Mouse (Mus musculus): ENCODE results near the gene Rarres2.
A peak's percentile ranks its signal among the peaks of the same experiment; 100 is the strongest.
"Not testable (repeated sequence)": the region's sequence is repeated elsewhere in the genome, so short reads cannot be mapped to it uniquely, and the experiment has no call there.

The Rarres2 gene

DNA sequence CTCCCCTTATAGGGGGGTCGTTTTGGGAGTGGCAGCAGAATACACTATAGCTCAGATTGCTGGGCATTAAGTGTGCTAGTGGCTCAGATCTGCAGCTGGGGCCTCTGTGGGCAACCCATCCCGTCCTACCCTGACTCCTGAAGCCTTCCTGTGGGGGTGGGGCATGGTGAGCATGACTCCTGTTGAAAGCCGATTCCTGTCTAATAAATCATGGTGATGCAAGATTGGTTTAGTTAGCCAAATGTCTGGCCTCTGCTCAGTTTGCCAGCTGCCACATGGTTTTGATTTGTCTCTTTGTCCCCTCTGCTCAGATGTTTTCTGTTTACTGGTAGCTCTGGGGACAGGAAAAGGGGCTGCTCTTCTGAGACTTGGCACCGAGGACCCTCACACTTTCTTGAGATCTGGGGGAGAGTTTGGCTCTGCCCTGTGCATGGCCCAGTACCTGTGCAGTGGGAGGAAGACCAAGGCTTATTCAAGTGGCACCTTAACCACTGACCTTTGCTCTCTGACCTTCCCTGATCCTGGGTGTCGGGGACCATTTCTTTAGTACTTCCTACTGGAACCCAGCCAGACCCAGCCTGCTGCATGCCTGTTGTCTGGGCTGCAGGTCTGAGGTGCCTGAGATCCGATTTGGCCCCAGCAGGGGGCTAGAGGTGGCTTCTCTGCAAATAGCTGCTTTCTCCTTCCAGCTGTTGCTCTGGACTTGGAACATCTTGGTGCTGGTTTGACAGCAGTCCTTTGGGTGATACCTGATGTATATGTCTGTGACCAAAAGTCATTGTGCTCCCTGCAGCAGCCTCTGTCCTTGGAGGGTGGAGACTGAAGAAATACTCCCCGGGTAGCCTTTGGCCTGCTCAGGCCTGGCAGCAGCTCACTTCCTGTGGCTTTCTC lies 30.8 kb downstream of the Rarres2 start:
- peak; percentile 99 for DNase-seq (ENCODE audit: low read depth)

DNA sequence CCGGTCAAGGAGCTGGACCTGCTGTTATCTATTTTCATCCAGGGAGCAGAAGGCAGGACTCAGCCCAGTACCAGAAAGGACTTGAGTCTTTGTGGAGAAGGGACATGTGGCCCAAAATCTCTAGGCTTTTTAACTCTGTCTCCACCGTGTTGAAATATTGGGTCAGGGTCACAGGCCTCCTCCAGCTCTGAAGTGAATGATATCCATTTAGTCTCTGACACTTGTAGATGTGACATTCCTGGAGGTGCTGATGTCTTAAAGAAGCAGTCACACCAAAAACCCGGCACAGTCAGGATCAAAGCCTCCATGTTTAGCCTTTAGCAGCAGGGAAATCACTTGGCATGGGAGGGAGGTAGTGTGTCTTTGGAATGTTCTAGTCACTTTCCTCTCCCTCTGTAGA lies 31.9 kb downstream of the Rarres2 start:
- no peak for DNase-seq (ENCODE audit: low read depth)

DNA sequence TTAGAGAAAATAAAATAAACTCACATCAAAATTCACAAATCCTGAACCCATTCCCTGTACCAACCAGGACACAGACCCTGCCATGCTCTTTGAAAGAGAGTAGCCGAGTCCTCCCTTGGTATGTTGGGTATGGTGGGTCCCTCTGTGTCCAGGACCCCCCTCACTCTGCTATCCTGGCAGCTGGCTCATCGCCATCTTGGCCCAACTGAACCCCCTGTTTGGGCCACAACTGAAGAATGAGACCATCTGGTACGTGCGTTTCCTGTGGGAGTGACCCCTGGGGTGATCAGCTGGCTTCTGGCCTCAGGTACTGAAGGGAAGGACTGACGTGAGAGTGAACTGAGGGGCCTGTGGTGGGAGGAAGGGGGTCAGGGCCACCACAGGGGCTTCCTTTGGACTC lies 32.7 kb downstream of the Rarres2 start:
- DNase-seq (ENCODE audit: low read depth), result no peak

DNA sequence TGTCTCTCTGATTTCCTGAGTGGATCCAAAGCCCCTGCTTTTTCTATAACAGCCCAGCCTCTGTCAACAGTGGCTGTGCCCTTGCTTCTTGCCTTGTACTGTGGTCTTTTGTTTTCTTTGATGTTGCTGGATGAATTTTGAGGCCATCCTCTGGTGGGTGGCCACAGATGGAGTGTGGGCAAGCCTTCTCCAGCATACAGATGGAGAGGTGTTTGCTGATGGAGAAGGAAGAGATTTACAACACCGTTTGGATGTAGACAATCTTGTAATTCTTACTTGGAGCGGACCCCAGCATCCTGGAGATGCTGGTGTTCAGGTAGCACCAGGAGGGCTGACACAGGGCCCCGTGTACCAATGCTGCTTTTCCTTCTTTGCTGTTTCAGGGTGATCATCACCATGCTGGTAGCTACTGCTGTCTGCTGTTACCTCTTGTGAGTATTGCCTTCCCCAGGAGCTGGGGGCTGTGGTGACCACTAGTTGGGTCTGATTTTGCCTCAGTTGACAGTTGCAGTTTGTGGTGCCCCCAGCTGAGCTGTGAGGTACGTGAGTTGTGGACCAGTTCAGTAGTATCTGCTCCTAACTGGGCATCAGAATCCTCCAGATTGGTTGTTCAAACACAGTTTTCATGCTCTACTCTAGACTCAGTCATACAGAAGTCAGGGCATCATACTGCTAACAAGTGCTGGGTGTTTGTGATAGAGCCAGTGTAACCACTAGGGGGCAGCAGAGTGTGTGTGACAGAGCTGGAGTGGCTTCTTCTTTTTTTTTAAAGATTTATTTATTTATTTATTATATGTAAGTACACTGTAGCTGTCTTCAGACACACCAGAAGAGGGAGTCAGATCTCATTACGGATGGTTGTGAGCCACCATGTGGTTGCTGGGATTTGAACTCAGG lies 33.5 kb downstream of the Rarres2 start:
- DNase-seq (ENCODE audit: low read depth), result peak; percentile 94

DNA sequence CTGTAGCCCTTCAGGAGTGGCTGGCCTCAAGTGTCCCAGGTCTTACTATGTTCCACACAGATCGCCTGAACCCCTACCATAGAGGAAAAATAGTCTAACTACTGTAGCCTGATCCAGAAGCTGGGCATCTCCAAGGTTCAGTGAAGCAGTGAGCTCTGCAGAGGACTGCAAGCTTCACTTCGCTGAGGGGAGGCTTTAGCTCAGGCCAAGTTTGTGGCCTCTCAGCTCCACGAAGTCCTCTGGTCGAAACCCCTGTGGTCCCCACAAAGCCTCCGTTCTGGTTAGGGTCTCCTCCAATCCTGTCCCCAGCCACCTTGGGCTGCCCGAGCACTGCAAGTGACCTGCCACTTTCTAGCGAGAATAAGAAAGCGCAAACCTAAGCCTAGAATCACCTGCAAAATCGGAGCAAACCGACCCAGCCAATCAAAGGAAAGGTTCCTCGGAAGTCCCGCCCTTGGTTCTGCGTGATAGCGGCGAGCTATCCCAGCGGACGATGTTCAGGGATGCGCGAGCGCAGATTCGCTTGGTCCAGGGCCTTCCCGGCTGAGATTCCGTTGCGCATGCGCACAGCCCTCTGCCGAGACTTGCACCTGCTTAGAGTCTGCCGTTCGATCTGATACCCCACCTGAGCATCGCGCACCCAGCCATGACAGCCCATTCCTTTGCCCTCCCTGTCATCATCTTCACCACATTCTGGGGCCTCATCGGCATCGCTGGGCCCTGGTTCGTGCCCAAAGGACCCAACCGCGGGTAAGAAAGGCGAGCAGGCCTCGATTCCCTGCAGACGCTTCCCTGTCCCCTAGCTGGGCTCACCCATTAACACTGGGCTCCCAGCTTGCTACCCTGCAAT lies 35.3 kb downstream of the Rarres2 start, which contains the start of gene Atp6v0e2:
Atp6v0e2 (plus strand) TSS at position 511 of the 850 bp plus-strand sequence.
- DNase-seq (ENCODE audit: low read depth), result peak; percentile 93

DNA sequence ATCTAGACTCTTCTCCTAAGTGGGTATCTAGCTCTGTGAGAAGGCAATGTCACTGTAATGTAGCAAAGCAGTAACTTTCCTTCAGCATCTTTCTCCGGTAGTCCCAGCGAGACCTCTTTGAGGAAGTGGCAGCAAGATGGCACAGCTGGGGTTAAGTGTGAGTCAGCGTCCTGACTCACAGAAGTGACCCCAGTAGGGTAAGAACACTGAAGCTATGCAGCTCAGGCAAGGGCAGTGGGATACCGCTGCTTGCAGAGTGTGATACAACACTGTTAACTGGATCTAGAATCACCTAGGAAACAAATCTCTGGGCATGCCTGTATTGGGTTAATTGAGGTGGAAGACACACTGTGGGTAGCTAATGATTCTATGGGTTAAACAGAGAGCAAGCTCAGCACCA lies 36.5 kb downstream of the Rarres2 start:
- no peak for DNase-seq (ENCODE audit: low read depth)

DNA sequence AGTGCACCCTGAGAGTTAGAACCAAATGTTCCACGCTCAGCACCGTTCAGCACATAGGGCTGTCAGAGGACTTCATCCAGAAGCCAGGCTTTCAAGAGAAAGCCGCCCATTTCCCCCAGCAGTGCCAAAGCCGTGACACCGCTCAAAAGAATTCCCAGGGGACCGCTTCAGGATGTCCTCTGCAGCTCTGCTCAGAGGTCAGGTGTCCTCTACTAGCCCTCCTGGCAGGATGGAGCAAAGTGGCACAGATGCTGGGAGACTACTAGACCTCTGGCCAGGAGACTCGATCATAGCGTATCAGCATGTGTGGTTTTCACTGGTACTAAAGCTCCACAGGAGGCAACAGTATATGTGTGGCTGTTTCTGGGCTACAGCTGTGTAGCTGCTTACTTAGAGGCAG lies 37.7 kb downstream of the Rarres2 start:
- DNase-seq (ENCODE audit: low read depth), result no peak

DNA sequence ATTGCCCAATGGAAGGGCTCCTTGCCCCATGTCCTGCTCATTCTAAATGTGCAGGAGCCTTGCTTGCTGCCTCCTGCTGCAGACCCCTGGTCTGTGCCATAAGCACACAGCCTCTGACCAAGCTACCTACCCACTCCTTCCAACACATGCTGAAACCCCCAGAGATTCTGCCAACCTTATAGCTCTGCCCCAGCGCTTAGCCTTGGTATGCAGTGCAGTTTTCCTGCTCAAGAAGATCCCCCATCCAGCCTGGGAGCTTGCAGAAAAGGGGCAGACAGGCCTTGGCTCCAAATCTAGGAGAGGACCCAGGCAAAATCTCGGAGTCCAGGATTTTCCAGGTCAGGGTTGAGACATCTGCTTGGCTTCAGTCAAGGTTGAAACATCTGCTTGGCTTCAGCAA lies 39.1 kb downstream of the Rarres2 start:
- no peak for DNase-seq (ENCODE audit: low read depth)

DNA sequence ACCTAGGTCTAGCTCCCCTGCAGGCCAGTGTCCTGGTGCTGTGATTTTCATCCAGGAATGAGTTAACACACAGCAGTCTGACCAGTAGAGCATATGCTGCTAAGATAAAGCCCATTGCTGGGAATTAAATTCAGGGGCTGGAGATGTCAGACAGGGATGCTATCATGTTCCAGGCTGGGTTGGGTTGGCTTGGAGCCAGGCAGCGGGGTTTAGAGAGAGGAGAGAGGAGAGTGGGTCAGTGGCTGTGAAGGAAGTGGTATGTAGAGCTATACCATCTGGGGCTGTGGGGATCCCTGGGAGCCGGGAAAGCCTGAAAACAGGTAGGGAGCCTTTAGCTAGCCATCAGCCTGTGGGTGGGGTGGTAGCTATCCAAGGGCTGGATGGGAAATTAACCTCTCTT lies 41.7 kb downstream of the Rarres2 start:
- DNase-seq (ENCODE audit: low read depth), result no peak

DNA sequence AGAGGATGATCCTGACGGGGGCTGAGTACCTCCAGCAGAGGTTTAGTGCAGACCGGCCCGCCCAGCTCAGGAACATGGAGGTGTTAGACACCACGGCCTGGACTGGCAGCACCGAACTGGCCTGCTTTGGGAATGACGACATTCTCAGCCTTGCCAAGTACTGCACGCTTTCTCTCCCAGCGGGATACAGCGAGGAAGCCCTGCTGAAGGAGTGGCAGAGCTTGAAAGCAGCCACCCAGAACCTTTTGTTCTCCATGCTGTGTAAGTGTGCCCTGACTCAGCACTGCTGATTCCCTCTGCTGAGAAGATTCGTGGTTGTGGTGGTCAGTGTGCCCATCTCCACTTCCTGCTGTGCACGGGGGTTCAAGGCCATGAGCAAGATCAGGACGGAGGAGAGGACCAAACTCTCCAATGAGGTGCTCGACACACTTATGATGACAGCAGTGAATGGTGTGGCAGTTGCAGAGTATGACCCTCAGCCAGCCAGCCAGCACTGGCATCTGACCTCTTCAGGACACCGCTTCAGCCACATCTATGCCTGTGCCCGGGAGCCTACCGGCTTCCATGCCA lies 42.6 kb downstream of the Rarres2 start:
- no peak for DNase-seq (ENCODE audit: low read depth)

DNA sequence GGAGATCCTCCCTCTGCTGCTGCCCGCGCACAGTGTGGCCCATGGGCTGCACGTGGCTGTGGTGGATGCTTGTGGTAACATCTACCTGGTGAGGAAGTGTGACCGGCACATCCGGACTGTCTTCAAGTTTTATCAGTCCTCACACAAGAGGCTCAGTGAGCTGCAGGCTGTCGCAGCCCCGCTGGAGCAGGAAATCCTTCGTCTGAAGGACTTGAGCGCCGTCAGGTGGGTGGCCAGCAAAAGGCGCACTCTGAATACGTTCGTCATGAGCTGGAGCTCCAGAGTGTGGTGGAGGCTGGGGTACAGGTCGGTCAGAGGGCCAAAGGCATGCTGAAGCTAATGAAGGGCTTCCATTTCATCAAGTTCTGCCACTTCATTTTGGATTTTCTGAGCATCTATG lies 43.3 kb downstream of the Rarres2 start:
- no peak for DNase-seq (ENCODE audit: low read depth)

DNA sequence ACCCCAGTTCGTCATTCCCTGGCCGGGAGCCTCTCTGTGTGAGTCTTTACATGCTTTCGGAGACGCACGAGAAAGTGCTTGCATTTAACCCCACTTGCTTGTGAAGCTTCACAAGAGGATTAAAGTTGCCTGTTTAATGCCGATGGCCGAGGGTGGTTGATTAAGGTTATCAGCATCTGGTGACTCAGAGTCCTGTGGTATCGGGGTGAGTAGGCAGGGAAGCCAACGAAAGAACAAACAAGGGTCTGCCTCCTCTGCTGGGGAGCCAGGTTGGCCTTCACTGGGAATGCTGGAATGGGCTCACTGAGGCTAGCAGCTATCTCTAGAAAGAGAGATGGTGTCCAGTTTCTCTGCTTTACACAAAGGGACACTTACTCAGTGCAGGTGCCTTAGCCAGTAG lies 44.7 kb downstream of the Rarres2 start:
- DNase-seq (ENCODE audit: low read depth), result no peak

DNA sequence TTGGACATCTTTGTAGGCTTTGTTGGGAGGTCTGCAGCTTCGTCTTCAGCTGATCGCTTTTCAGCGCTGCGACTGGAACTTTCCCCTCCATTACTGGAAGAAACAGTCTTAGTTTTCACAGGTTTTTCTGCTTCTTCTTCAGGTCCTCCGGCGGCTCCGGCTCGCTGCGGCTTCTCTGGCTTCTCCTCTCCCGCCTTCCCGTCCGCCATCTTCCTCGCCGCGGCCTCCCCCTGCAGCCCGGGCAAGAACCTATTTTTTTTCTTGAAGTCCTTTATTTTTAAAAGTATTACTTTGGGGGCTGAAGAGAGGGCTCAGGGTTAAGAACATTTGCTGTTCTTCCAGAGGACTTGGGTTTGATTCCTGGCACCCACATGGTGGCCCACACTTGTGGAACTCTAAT lies 47.7 kb downstream of the Rarres2 start:
- DNase-seq (ENCODE audit: low read depth), result not testable (repeated sequence)

All from NIH3T3 (cell line).